Mouse (Mus musculus): ENCODE results near the gene Fgfr2. TPM values are rescaled to one million over a fixed set of nuclear protein-coding genes. Genes with fewer than 3 reads are reported as not detected.

The Fgfr2 gene
- total and polyA plus RNA-seq, 3 experiments: 47.1 to 245 (median 178) TPM

- DNase-seq: no peak
These were observed 711.4 kb downstream of the Fgfr2 start for GRCm38 (mm10) chr7:132411708-132412107.

GRCm38 (mm10) chr7:132410958-132411357 is 712.2 kb downstream of the Fgfr2 start:
- no peak for DNase-seq

GRCm38 (mm10) chr7:132409890-132410289 is 713.3 kb downstream of the Fgfr2 start:
- no peak for DNase-seq

GRCm38 (mm10) chr7:132402377-132403084 is 720.6 kb downstream of the Fgfr2 start:
- no peak for DNase-seq

GRCm38 (mm10) chr7:132398487-132398886 is 724.7 kb downstream of the Fgfr2 start:
- no peak for DNase-seq

- no peak for DNase-seq
These were observed 726.4 kb downstream of the Fgfr2 start for GRCm38 (mm10) chr7:132396661-132397322.

- no peak for DNase-seq
These were observed 729.5 kb downstream of the Fgfr2 start for GRCm38 (mm10) chr7:132393582-132394175.

- no peak for DNase-seq
These were observed 730.1 kb downstream of the Fgfr2 start for GRCm38 (mm10) chr7:132393014-132393406.

- DNase-seq: no peak
These were observed 730.7 kb downstream of the Fgfr2 start for GRCm38 (mm10) chr7:132392233-132393013.

GRCm38 (mm10) chr7:132389473-132389872 is 733.7 kb downstream of the Fgfr2 start:
- DNase-seq: no peak

GRCm38 (mm10) chr7:132387507-132387906 is 735.6 kb downstream of the Fgfr2 start:
- DNase-seq: no peak

- no peak for DNase-seq
These were observed 736.8 kb downstream of the Fgfr2 start for GRCm38 (mm10) chr7:132386316-132386715.

- DNase-seq: no peak
These were observed 737.6 kb downstream of the Fgfr2 start for GRCm38 (mm10) chr7:132385456-132386130.

GRCm38 (mm10) chr7:132384736-132385455 is 738.3 kb downstream of the Fgfr2 start:
- DNase-seq: no peak

GRCm38 (mm10) chr7:132380634-132381336 is 742.4 kb downstream of the Fgfr2 start:
- no peak for DNase-seq

GRCm38 (mm10) chr7:132377913-132378312 is 745.2 kb downstream of the Fgfr2 start:
- no peak for DNase-seq

GRCm38 (mm10) chr7:132373594-132374378 is 749.4 kb downstream of the Fgfr2 start:
- DNase-seq: no peak

GRCm38 (mm10) chr7:132372752-132373513 is 750.2 kb downstream of the Fgfr2 start:
- no peak for DNase-seq

GRCm38 (mm10) chr7:132371832-132372231 is 751.3 kb downstream of the Fgfr2 start:
- DNase-seq: no peak

All from adrenal gland, adult 2 months (tissue).